Mouse (Mus musculus) left cerebral cortex, postnatal 25 days (tissue): ENCODE data around the gene Olfr715. TPM values are rescaled to one million over a fixed set of nuclear protein-coding genes. Genes with fewer than 3 reads are reported as not detected.
"Not testable (repeated sequence)": the region's sequence is repeated elsewhere in the genome, so short reads cannot be mapped to it uniquely, and the experiment has no call there.

Experiments
- DNase-seq, 2 experiments: peaks; one replicate each; pipeline ENCODE4 v3.0.0; 2022; ENCODE audit warnings: low spot score in 2 of 2, mixed read lengths in 1 of 2
- intact Hi-C: fragments of 180-260 bp; cut with DNase I; formaldehyde crosslinking; loops from one replicate; pipeline ENCODE4 v1.15.1; 2025
- total RNA-seq, 2 experiments: library from RNA; stranded (reverse); gene quantifications; 2 replicates each; pipeline ENCODE4 v1.2.3; 2021

The Olfr715 gene
- not detected for total RNA-seq

GRCm38 (mm10) chr7:107130983-107131382 is at the start of gene Olfr715:
Gene Olfr715 (minus strand): TSS chr7:107131083.
- DNase-seq, intact Hi-C loops: not testable (repeated sequence)

GRCm38 (mm10) chr7:107180406-107180805 is 49.5 kb upstream of the Olfr715 start:
- intact Hi-C loops, result no loop called here
- no peak for DNase-seq

GRCm38 (mm10) chr7:107166690-107167089 is 35.8 kb upstream of the Olfr715 start, which contains the start of gene Nlrp14:
Gene Nlrp14 (plus strand): TSS chr7:107166990.
- intact Hi-C loops, result no loop called here
- no peak for DNase-seq

- DNase-seq, intact Hi-C loops: not testable (repeated sequence)
Observed at GRCm38 (mm10) chr7:107138027-107138426, 7.1 kb upstream of the Olfr715 start, which contains the start of gene Olfr716. Gene Olfr716 (plus strand): TSS chr7:107138327.

GRCm38 (mm10) chr7:107110269-107110668 is 20.6 kb downstream of the Olfr715 start, which contains the start of gene Olfr715b:
Gene Olfr715b (minus strand): TSS chr7:107110369.
- intact Hi-C loops, DNase-seq: not testable (repeated sequence)

GRCm38 (mm10) chr7:107092920-107093319 is 38.0 kb downstream of the Olfr715 start, which contains the start of gene Olfr17:
Gene Olfr17 (plus strand): TSS chr7:107093220.
- no peak for DNase-seq
- intact Hi-C loops, result no loop called here

Other genes with a start within 250 kb of the Olfr715 start
- not detected for gene Olfr706, start 242.9 kb downstream of the Olfr715 start, total RNA-seq
- not detected for gene Olfr707, start 229.8 kb downstream of the Olfr715 start, total RNA-seq
- gene Olfr1532-ps1, start 223.1 kb downstream of the Olfr715 start, total RNA-seq, result not detected
- not detected for gene Olfr709-ps1, start 198.9 kb downstream of the Olfr715 start, total RNA-seq
- not detected for gene Olfr710, start 182.8 kb downstream of the Olfr715 start, total RNA-seq
- not detected for gene Olfr6, start 167.1 kb downstream of the Olfr715 start, total RNA-seq
- not detected for gene Olfr711, start 155.6 kb downstream of the Olfr715 start, total RNA-seq
- not detected for gene Olfr2, start 125.0 kb downstream of the Olfr715 start, total RNA-seq
- gene Olfr713, start 99.9 kb downstream of the Olfr715 start, total RNA-seq, result not detected
- not detected for gene Olfr714, start 60.1 kb downstream of the Olfr715 start, total RNA-seq
- gene Olfr17, start 37.9 kb downstream of the Olfr715 start, total RNA-seq, result not detected
- gene Olfr715b, start 20.7 kb downstream of the Olfr715 start, total RNA-seq, result not detected
- not detected for gene Olfr716, start 7.2 kb upstream of the Olfr715 start, total RNA-seq
- gene Nlrp14, start 35.9 kb upstream of the Olfr715 start, total RNA-seq, result not detected
- gene Rbmxl2, start 78.4 kb upstream of the Olfr715 start, total RNA-seq, result not detected
- 10 to 100 TPM in 1 of 2 experiments, 1 to 10 TPM in 1; 9.1 to 10.4 TPM for gene Syt9, start 239.6 kb upstream of the Olfr715 start, total RNA-seq